8 mouse cellular contexts compared by ENCODE assay signal in genomic region chr8:95067582-95067981, GRCm38 (mm10). TPM values are rescaled to one million over a fixed set of nuclear protein-coding genes. Genes with fewer than 3 reads are reported as not detected.
A peak's percentile ranks its signal among the peaks of the same experiment; 100 is the strongest.
DNase-seq lines count a peak whose midpoint lies in the region; ATAC-seq and TF ChIP-seq lines count a peak whose summit lies in the region.

No protein-coding gene starts in this region.

- no peak for ATAC-seq in kidney, embryonic 15.5 days (replicated peaks; ENCODE audit: low FRiP score)
- peak; percentile 40 for ATAC-seq in activated CD4-positive, CD25-positive, alpha-beta regulatory T cell, adult 4 months
- 0 out of 2 replicates have a peak, but pooled peaks have one; percentile 3 for ATAC-seq in embryonic facial prominence, embryonic 13.5 days (ENCODE audit: insufficient number of reproducible peaks, insufficient read depth, low FRiP score, low TSS enrichment, low read depth)
- 0 out of 2 replicates have a peak, but pooled peaks have one; percentile 66 for ATAC-seq in limb, embryonic 12.5 days (ENCODE audit: insufficient number of reproducible peaks, insufficient read depth, low FRiP score, low TSS enrichment, low read depth)

- TF ChIP-seq POLR2A in CH12.LX (IDR thresholded peaks at IDR 0.05; ENCODE audit: low read depth, low read length), result no peak

- no peaks in the 10 kb centered on the region for H3K4me1 ChIP-seq in kidney, embryonic 15.5 days
- H3K4me1 ChIP-seq in CH12.LX (ENCODE audit: control insufficient read depth in 1 of 2, insufficient read depth in 2 of 2), result peaks cover 0 to 10% of the 10 kb centered on the region in 2 experiments; a peak in 2 of 4 replicates
- no peaks in the 10 kb centered on the region for H3K4me1 ChIP-seq in embryonic facial prominence, embryonic 13.5 days
- H3K4me1 ChIP-seq in limb, embryonic 12.5 days (replicated peaks), result no peaks in the 10 kb centered on the region

- H3K9ac ChIP-seq in kidney, embryonic 15.5 days, result no peak overlapping the region
- H3K9ac ChIP-seq in CH12.LX (ENCODE audit: insufficient read depth, low read depth), result no peak overlapping the region
- H3K9ac ChIP-seq in embryonic facial prominence, embryonic 13.5 days, result no peak overlapping the region
- no peak overlapping the region for H3K9ac ChIP-seq in limb, embryonic 12.5 days (replicated peaks)

- peak; percentile 65 to 74; a peak in 3 of 4 replicates for TF ChIP-seq CTCF in CH12.LX (conservative IDR thresholded peaks at IDR 0.05 in 1 of 2, IDR thresholded peaks at IDR 0.05 in 1 of 2; ENCODE audit: low read depth in 2 of 2, low read length in 2 of 2)

- H3K4me3 ChIP-seq in kidney, embryonic 15.5 days (replicated peaks), result no peak overlapping the region
- H3K4me3 ChIP-seq in CH12.LX (replicated peaks in 1 of 3; ENCODE audit: low read depth in 2 of 3, low read length in 2 of 3, poor library complexity in 1 of 3), result no peak overlapping the region
- H3K4me3 ChIP-seq in embryonic facial prominence, embryonic 13.5 days, result no peak overlapping the region
- no peak overlapping the region for H3K4me3 ChIP-seq in limb, embryonic 12.5 days (replicated peaks)

- H3K36me3 ChIP-seq in kidney, embryonic 15.5 days, result no peaks in the 10 kb centered on the region
- no peaks in the 10 kb centered on the region for H3K36me3 ChIP-seq in CH12.LX (replicated peaks in 1 of 2; ENCODE audit: control insufficient read depth in 1 of 2, insufficient read depth in 1 of 2, low read length in 1 of 2)
- no peaks in the 10 kb centered on the region for H3K36me3 ChIP-seq in embryonic facial prominence, embryonic 13.5 days
- H3K36me3 ChIP-seq in limb, embryonic 12.5 days, result no peaks in the 10 kb centered on the region

- 41% methylated on average over 3 of the region's 3 CpGs for WGBS in kidney, embryonic 15.5 days
- WGBS in embryonic facial prominence, embryonic 13.5 days, result 40% methylated on average over 3 of the region's 3 CpGs
- 43% methylated on average over 3 of the region's 3 CpGs for WGBS in limb, embryonic 12.5 days

- H3K27me3 ChIP-seq in kidney, embryonic 15.5 days, result no peaks in the 10 kb centered on the region
- H3K27me3 ChIP-seq in CH12.LX (replicated peaks), result peaks cover 68% of the 10 kb centered on the region
- no peaks in the 10 kb centered on the region for H3K27me3 ChIP-seq in embryonic facial prominence, embryonic 13.5 days
- H3K27me3 ChIP-seq in limb, embryonic 12.5 days, result no peaks in the 10 kb centered on the region

- H3K9me3 ChIP-seq in kidney, embryonic 15.5 days (replicated peaks), result no peaks in the 10 kb centered on the region
- H3K9me3 ChIP-seq in CH12.LX (replicated peaks; ENCODE audit: low read length), result no peaks in the 10 kb centered on the region
- H3K9me3 ChIP-seq in embryonic facial prominence, embryonic 13.5 days, result no peaks in the 10 kb centered on the region
- no peaks in the 10 kb centered on the region for H3K9me3 ChIP-seq in limb, embryonic 12.5 days

- TF ChIP-seq EP300 in CH12.LX (IDR thresholded peaks at IDR 0.05; ENCODE audit: low read length), result no peak

- H3K79me2 ChIP-seq in CH12.LX (replicated peaks; ENCODE audit: control insufficient read depth, extremely low read depth, insufficient read depth, poor library complexity, severe bottlenecking), result no peaks in the 10 kb centered on the region

- dilution Hi-C loops in CH12.LX (cut with MboI; ENCODE audit: extremely low pct_ligation_motif_present, extremely low pct_unique_long_range_greater_than_20kb, low sequenced_read_pairs), result no loop called here

- in situ Hi-C loops in CH12.LX (cut with MboI; ENCODE audit: low pct_ligation_motif_present, low pct_unique_long_range_greater_than_20kb, low sequenced_read_pairs), result no loop called here

- H3K27ac ChIP-seq in kidney, embryonic 15.5 days, result no peak overlapping the region
- no peak overlapping the region for H3K27ac ChIP-seq in CH12.LX (ENCODE audit: insufficient read depth, low read depth)
- no peak overlapping the region for H3K27ac ChIP-seq in embryonic facial prominence, embryonic 13.5 days
- no peak overlapping the region for H3K27ac ChIP-seq in limb, embryonic 12.5 days

- no peak overlapping the region for H3K4me2 ChIP-seq in kidney, embryonic 15.5 days
- H3K4me2 ChIP-seq in CH12.LX (ENCODE audit: insufficient read depth, low read depth, poor library complexity, severe bottlenecking), result peak overlapping the region; percentile 60; the same call in 1 of the 2 replicates
- H3K4me2 ChIP-seq in embryonic facial prominence, embryonic 13.5 days, result no peak overlapping the region
- H3K4me2 ChIP-seq in limb, embryonic 12.5 days, result no peak overlapping the region

- peak; percentile 40 for DNase-seq in kidney, adult 11 months
- DNase-seq in CH12.LX (ENCODE audit: extremely low read depth), result peak; percentile 66
- peak; percentile 74 for DNase-seq in retina, postnatal 1 day
- DNase-seq in frontal cortex, postnatal 14 days (ENCODE audit: low spot score in 2 of 2), result no peak

- TF ChIP-seq RAD21 in CH12.LX (IDR thresholded peaks at IDR 0.05; ENCODE audit: low read depth, low read length), result peak; percentile 15

TF ChIP-seq in CH12.LX, 34 proteins besides CTCF, POLR2A, EP300 and RAD21:
- TF ChIP-seq SIN3A (IDR thresholded peaks at IDR 0.05; ENCODE audit: low read length) (no peak), GABPA (IDR thresholded peaks at IDR 0.05; ENCODE audit: insufficient replicate concordance, low read depth, low read length) (no peak), SMC3 (IDR thresholded peaks at IDR 0.05; ENCODE audit: low read depth, low read length) (peak; percentile 55; the same call in 1 of the 2 replicates), MAX (IDR thresholded peaks at IDR 0.05; ENCODE audit: low read length) (no peak), NRF1 (IDR thresholded peaks at IDR 0.05; ENCODE audit: low read depth, low read length) (no peak)

RNA-seq across cellular contexts. Expression of gene Drc7, which starts 12.7 kb away (rescaled TPM):
- polyA plus RNA-seq in kidney, embryonic 15.5 days (2015; fragmentation: Nextera tagmentation; extraction: Ambion mirVana), result not detected in 2 replicates
- total RNA-seq in CH12.LX (2012; rRNA removed), result not detected in 2 replicates
- not detected in 2 replicates for total RNA-seq in CH12.LX (2014; rRNA removed)
- not detected in 2 replicates for polyA plus RNA-seq in CH12.LX (2012; ENCODE audit: insufficient read length, low read depth)
- polyA plus RNA-seq in activated CD4-positive, CD25-positive, alpha-beta regulatory T cell, adult 4 months (2017; shearing (Covaris generic)), result not detected
- polyA plus RNA-seq in embryonic facial prominence, embryonic 13.5 days (2015; fragmentation: Nextera tagmentation; extraction: Ambion mirVana), result 0.32 TPM in 1 of 2 replicates, not detected in the other
- polyA plus RNA-seq in limb, embryonic 12.5 days (2016; fragmentation: Nextera tagmentation; extraction: Ambion mirVana), result 0.23 TPM in 1 of 2 replicates, not detected in the other

RNA-seq across cellular contexts. Expression of gene Katnb1, which starts 13.4 kb away (rescaled TPM):
- 27.6 and 29.7 TPM in 2 replicates for polyA plus RNA-seq in kidney, embryonic 15.5 days (2015; fragmentation: Nextera tagmentation; extraction: Ambion mirVana)
- total RNA-seq in CH12.LX (2012; rRNA removed), result 17.3 and 19.8 TPM in 2 replicates
- 8.9 and 9.8 TPM in 2 replicates for total RNA-seq in CH12.LX (2014; rRNA removed)
- polyA plus RNA-seq in CH12.LX (2012; ENCODE audit: insufficient read length, low read depth), result 13.1 and 14.1 TPM in 2 replicates
- 10 to 100 TPM; 10.8 to 14.4 TPM for polyA plus RNA-seq in activated CD4-positive, CD25-positive, alpha-beta regulatory T cell, adult 4 months (2017; shearing (Covaris generic))
- polyA plus RNA-seq in embryonic facial prominence, embryonic 13.5 days (2015; fragmentation: Nextera tagmentation; extraction: Ambion mirVana), result 24.7 and 27.5 TPM in 2 replicates
- 26.7 and 27.6 TPM in 2 replicates for polyA plus RNA-seq in limb, embryonic 12.5 days (2016; fragmentation: Nextera tagmentation; extraction: Ambion mirVana)

RNA-seq across cellular contexts. Expression of gene Adgrg3, which starts 50.1 kb away (rescaled TPM):
- 4.8 TPM in 2 replicates for polyA plus RNA-seq in kidney, embryonic 15.5 days (2015; fragmentation: Nextera tagmentation; extraction: Ambion mirVana)
- total RNA-seq in CH12.LX (2012; rRNA removed), result not detected in 2 replicates
- total RNA-seq in CH12.LX (2014; rRNA removed), result not detected in 2 replicates
- not detected in 2 replicates for polyA plus RNA-seq in CH12.LX (2012; ENCODE audit: insufficient read length, low read depth)
- polyA plus RNA-seq in activated CD4-positive, CD25-positive, alpha-beta regulatory T cell, adult 4 months (2017; shearing (Covaris generic)), result under 1 TPM; 0.21 to 0.41 TPM
- 2.1 and 2.8 TPM in 2 replicates for polyA plus RNA-seq in embryonic facial prominence, embryonic 13.5 days (2015; fragmentation: Nextera tagmentation; extraction: Ambion mirVana)
- polyA plus RNA-seq in limb, embryonic 12.5 days (2016; fragmentation: Nextera tagmentation; extraction: Ambion mirVana), result 2.2 and 2.7 TPM in 2 replicates

Comparison
In these comparisons a context has a peak if more than half of its experiments do, and no peak if none do; other contexts are left out.
1. DNase-seq: peak in kidney, adult 11 months (single experiment), CH12.LX (single experiment) and retina, postnatal 1 day (single experiment); none in frontal cortex, postnatal 14 days (0 of 2).